In genomic region chr13:3891479-3892087, GRCm38 (mm10) we compare ENCODE assay signal across 9 mouse cellular contexts. TPM values are rescaled to one million over a fixed set of nuclear protein-coding genes. Genes with fewer than 3 reads are reported as not detected.
DNase-seq lines count a peak whose midpoint lies in the region; ATAC-seq and TF ChIP-seq lines count a peak whose summit lies in the region.
"Had no signal": no experiment of that assay in that cellular context is flagged by ENCODE, and none has a peak within 500 bp of the region (broad histone marks: within the 10 kb centered on the region; RNA-seq: fewer than 3 reads in every experiment).

No protein-coding gene starts in this region.

- no peak overlapping the region for H3K27ac ChIP-seq in midbrain, embryonic 11.5 days (ENCODE audit: low read depth, low read length)
- no peak overlapping the region for H3K27ac ChIP-seq in midbrain, embryonic 14.5 days (replicated peaks; ENCODE audit: low read depth, low read length)
- peak overlapping the region; percentile 51 for H3K27ac ChIP-seq in kidney, postnatal 0 days
- no peak overlapping the region for H3K27ac ChIP-seq in stomach, embryonic 14.5 days (ENCODE audit: low read length)

- TF ChIP-seq CTCF in kidney, postnatal 0 days (IDR thresholded peaks at IDR 0.05; ENCODE audit: low read depth) = no peak

- H3K4me1 ChIP-seq in midbrain, embryonic 11.5 days (ENCODE audit: control insufficient read depth, insufficient read depth, low read length) = peaks cover 11% of the 10 kb centered on the region
- no peaks in the 10 kb centered on the region for H3K4me1 ChIP-seq in midbrain, embryonic 14.5 days (ENCODE audit: control insufficient read depth, insufficient read depth, low read length)
- H3K4me1 ChIP-seq in kidney, postnatal 0 days (replicated peaks; ENCODE audit: insufficient read depth, low read length) = no peaks in the 10 kb centered on the region; the same call in 1 of the 2 replicates
- H3K4me1 ChIP-seq in stomach, embryonic 14.5 days (ENCODE audit: control insufficient read depth, insufficient read depth, low read length) = 0 out of 2 replicates have a peak, but pooled peaks cover 3% of the 10 kb centered on the region

- H3K9me3 ChIP-seq in midbrain, embryonic 11.5 days (ENCODE audit: control insufficient read depth, low read length) = no peaks in the 10 kb centered on the region
- no peaks in the 10 kb centered on the region for H3K9me3 ChIP-seq in midbrain, embryonic 14.5 days (ENCODE audit: control insufficient read depth, low read length)
- H3K9me3 ChIP-seq in kidney, postnatal 0 days (replicated peaks; ENCODE audit: low read length) = no peaks in the 10 kb centered on the region
- H3K9me3 ChIP-seq in stomach, embryonic 14.5 days (ENCODE audit: control insufficient read depth, low read depth, low read length) = no peaks in the 10 kb centered on the region

- 62% methylated on average over 8 of the region's 8 CpGs for WGBS in midbrain, embryonic 11.5 days
- WGBS in midbrain, embryonic 14.5 days = 71% methylated on average over 8 of the region's 8 CpGs
- 31% methylated on average over 8 of the region's 8 CpGs for WGBS in kidney, postnatal 0 days
- WGBS in stomach, embryonic 14.5 days = 23% methylated on average over 8 of the region's 8 CpGs

- H3K4me3 ChIP-seq in midbrain, embryonic 11.5 days (ENCODE audit: low read depth, low read length) = peak overlapping the region; percentile 2; the same call in 1 of the 2 replicates
- H3K4me3 ChIP-seq in midbrain, embryonic 14.5 days (replicated peaks; ENCODE audit: low read depth, low read length) = no peak overlapping the region
- peak overlapping the region; percentile 44 for H3K4me3 ChIP-seq in kidney, postnatal 0 days (replicated peaks; ENCODE audit: low read depth, low read length)
- H3K4me3 ChIP-seq in stomach, embryonic 14.5 days (ENCODE audit: low read depth, low read length) = peak overlapping the region; percentile 60

- no peak for ATAC-seq in midbrain, embryonic 11.5 days (ENCODE audit: low FRiP score)
- no peak for ATAC-seq in midbrain, embryonic 14.5 days (ENCODE audit: low FRiP score, low TSS enrichment)
- ATAC-seq in kidney, postnatal 0 days (replicated peaks; ENCODE audit: low FRiP score, low read depth) = peak; percentile 43
- no peak for ATAC-seq in stomach, embryonic 14.5 days (ENCODE audit: insufficient number of reproducible peaks, insufficient read depth, low FRiP score, low read depth)

- peaks cover 4% of the 10 kb centered on the region; the same call in 1 of the 2 replicates for H3K36me3 ChIP-seq in midbrain, embryonic 11.5 days (ENCODE audit: control insufficient read depth, insufficient read depth, low read length)
- H3K36me3 ChIP-seq in midbrain, embryonic 14.5 days (ENCODE audit: control insufficient read depth, insufficient read depth, low read length) = peaks cover 16% of the 10 kb centered on the region
- peaks cover 19% of the 10 kb centered on the region for H3K36me3 ChIP-seq in kidney, postnatal 0 days (ENCODE audit: insufficient read depth, low read length)
- peaks cover 21% of the 10 kb centered on the region for H3K36me3 ChIP-seq in stomach, embryonic 14.5 days (ENCODE audit: control insufficient read depth, insufficient read depth, low read length)

- H3K4me2 ChIP-seq in midbrain, embryonic 11.5 days = no peak overlapping the region; the same call in 1 of the 2 replicates
- no peak overlapping the region for H3K4me2 ChIP-seq in midbrain, embryonic 14.5 days (ENCODE audit: low read length)
- peak overlapping the region; percentile 54 for H3K4me2 ChIP-seq in kidney, postnatal 0 days (ENCODE audit: low read length)
- peak overlapping the region; percentile 52 for H3K4me2 ChIP-seq in stomach, embryonic 14.5 days (replicated peaks; ENCODE audit: low read depth, low read length)

- peak; percentile 41 for DNase-seq in adrenal gland, adult 2 months
- no peak for DNase-seq in adrenal gland, postnatal 10 days
- DNase-seq in midbrain, embryonic 11.5 days (ENCODE audit: low spot score, missing footprints) = no peak
- DNase-seq in midbrain, embryonic 14.5 days = no peak
- DNase-seq in kidney, postnatal 0 days (ENCODE audit: low spot score) = peak; percentile 39
- no peak for DNase-seq in ovary, postnatal 36 days (ENCODE audit: low spot score)
- no peak for DNase-seq in cerebellum, postnatal 25 days

- H3K9ac ChIP-seq in midbrain, embryonic 11.5 days (ENCODE audit: low read length) = no peak overlapping the region
- no peak overlapping the region for H3K9ac ChIP-seq in midbrain, embryonic 14.5 days (replicated peaks; ENCODE audit: low read length)
- H3K9ac ChIP-seq in kidney, postnatal 0 days (ENCODE audit: low read depth, low read length) = peak overlapping the region; percentile 63; the same call in 1 of the 2 replicates
- peak overlapping the region; percentile 47; the same call in 1 of the 2 replicates for H3K9ac ChIP-seq in stomach, embryonic 14.5 days (replicated peaks; ENCODE audit: low read depth, low read length)

- H3K27me3 ChIP-seq in midbrain, embryonic 11.5 days (ENCODE audit: control insufficient read depth, insufficient read depth, low read length) = no peaks in the 10 kb centered on the region
- H3K27me3 ChIP-seq in midbrain, embryonic 14.5 days (ENCODE audit: control insufficient read depth, insufficient read depth, low read length) = no peaks in the 10 kb centered on the region
- H3K27me3 ChIP-seq in kidney, postnatal 0 days (ENCODE audit: insufficient read depth, low read length) = no peaks in the 10 kb centered on the region
- no peaks in the 10 kb centered on the region for H3K27me3 ChIP-seq in stomach, embryonic 14.5 days (ENCODE audit: control insufficient read depth, insufficient read depth, low read length)

RNA-seq across cellular contexts. Expression of gene Net1, which starts 26.4 kb away (rescaled TPM):
- 100 to 1,000 TPM; 184 to 198 TPM for total RNA-seq in adrenal gland, adult 2 months (2021)
- 9.7 and 15.9 TPM in 2 replicates for polyA plus RNA-seq in adrenal gland, adult 2 months (2012; rRNA removed)
- 10 to 100 TPM; 56.1 to 98.2 TPM for total RNA-seq in adrenal gland, postnatal 10 days (2021)
- 31.0 TPM in 2 replicates for polyA plus RNA-seq in midbrain, embryonic 11.5 days (2014; fragmentation: Nextera tagmentation; extraction: Ambion mirVana)
- polyA plus RNA-seq in midbrain, embryonic 14.5 days (2014; fragmentation: Nextera tagmentation; extraction: Ambion mirVana) = 5.0 and 8.5 TPM in 2 replicates
- 46.0 and 52.4 TPM in 2 replicates for polyA plus RNA-seq in kidney, postnatal 0 days (2015; fragmentation: Nextera tagmentation; extraction: Ambion mirVana)
- polyA plus RNA-seq in stomach, embryonic 14.5 days (2014; fragmentation: Nextera tagmentation; extraction: Ambion mirVana) = 70.9 and 75.8 TPM in 2 replicates

RNA-seq across cellular contexts. Expression of gene Tubal3, which starts 26.5 kb away (rescaled TPM):
- total RNA-seq in adrenal gland, adult 2 months (2021) = not detected
- polyA plus RNA-seq in adrenal gland, adult 2 months (2012; rRNA removed) = not detected in 2 replicates
- not detected for total RNA-seq in adrenal gland, postnatal 10 days (2021)
- polyA plus RNA-seq in midbrain, embryonic 11.5 days (2014; fragmentation: Nextera tagmentation; extraction: Ambion mirVana) = 0.07 TPM in 1 of 2 replicates, not detected in the other
- not detected in 2 replicates for polyA plus RNA-seq in midbrain, embryonic 14.5 days (2014; fragmentation: Nextera tagmentation; extraction: Ambion mirVana)
- polyA plus RNA-seq in kidney, postnatal 0 days (2015; fragmentation: Nextera tagmentation; extraction: Ambion mirVana) = not detected in 2 replicates
- polyA plus RNA-seq in stomach, embryonic 14.5 days (2014; fragmentation: Nextera tagmentation; extraction: Ambion mirVana) = 0.10 and 0.14 TPM in 2 replicates
- total RNA-seq: left cerebral cortex, postnatal 14 days had no signal

RNA-seq across cellular contexts. Expression of gene Calm5, which starts 37.6 kb away (rescaled TPM):
- total RNA-seq in adrenal gland, adult 2 months (2021) = not detected
- polyA plus RNA-seq in adrenal gland, adult 2 months (2012; rRNA removed) = not detected in 2 replicates
- not detected for total RNA-seq in adrenal gland, postnatal 10 days (2021)
- not detected in 2 replicates for polyA plus RNA-seq in midbrain, embryonic 11.5 days (2014; fragmentation: Nextera tagmentation; extraction: Ambion mirVana)
- not detected in 2 replicates for polyA plus RNA-seq in midbrain, embryonic 14.5 days (2014; fragmentation: Nextera tagmentation; extraction: Ambion mirVana)
- polyA plus RNA-seq in kidney, postnatal 0 days (2015; fragmentation: Nextera tagmentation; extraction: Ambion mirVana) = not detected in 2 replicates
- polyA plus RNA-seq in stomach, embryonic 14.5 days (2014; fragmentation: Nextera tagmentation; extraction: Ambion mirVana) = 0.71 TPM in 1 of 2 replicates, not detected in the other
- total RNA-seq: left cerebral cortex, postnatal 14 days had no signal

RNA-seq across cellular contexts. Expression of gene Ucn3, which starts 53.6 kb away (rescaled TPM):
- total RNA-seq in adrenal gland, adult 2 months (2021) = not detected
- polyA plus RNA-seq in adrenal gland, adult 2 months (2012; rRNA removed) = not detected in 2 replicates
- not detected for total RNA-seq in adrenal gland, postnatal 10 days (2021)
- not detected in 2 replicates for polyA plus RNA-seq in midbrain, embryonic 11.5 days (2014; fragmentation: Nextera tagmentation; extraction: Ambion mirVana)
- 0.15 TPM in 1 of 2 replicates, not detected in the other for polyA plus RNA-seq in midbrain, embryonic 14.5 days (2014; fragmentation: Nextera tagmentation; extraction: Ambion mirVana)
- polyA plus RNA-seq in kidney, postnatal 0 days (2015; fragmentation: Nextera tagmentation; extraction: Ambion mirVana) = not detected in 2 replicates
- polyA plus RNA-seq in stomach, embryonic 14.5 days (2014; fragmentation: Nextera tagmentation; extraction: Ambion mirVana) = 0.16 TPM in 1 of 2 replicates, not detected in the other
- total RNA-seq: left cerebral cortex, postnatal 14 days had no signal

RNA-seq across cellular contexts. Expression of gene Calm4, which starts 54.0 kb away (rescaled TPM):
- total RNA-seq in adrenal gland, adult 2 months (2021) = not detected
- polyA plus RNA-seq in adrenal gland, adult 2 months (2012; rRNA removed) = not detected in 2 replicates
- total RNA-seq in adrenal gland, postnatal 10 days (2021) = not detected
- polyA plus RNA-seq in midbrain, embryonic 11.5 days (2014; fragmentation: Nextera tagmentation; extraction: Ambion mirVana) = not detected in 2 replicates
- not detected in 2 replicates for polyA plus RNA-seq in midbrain, embryonic 14.5 days (2014; fragmentation: Nextera tagmentation; extraction: Ambion mirVana)
- not detected in 2 replicates for polyA plus RNA-seq in kidney, postnatal 0 days (2015; fragmentation: Nextera tagmentation; extraction: Ambion mirVana)
- polyA plus RNA-seq in stomach, embryonic 14.5 days (2014; fragmentation: Nextera tagmentation; extraction: Ambion mirVana) = not detected in 2 replicates
- total RNA-seq: left cerebral cortex, postnatal 14 days had no signal

Comparison
In these comparisons a context has a peak if more than half of its experiments do, and no peak if none do; other contexts are left out.
1. DNase-seq: peak in adrenal gland, adult 2 months (single experiment) and kidney, postnatal 0 days (single experiment); none in adrenal gland, postnatal 10 days (single experiment), midbrain, embryonic 11.5 days (single experiment), midbrain, embryonic 14.5 days (single experiment), ovary, postnatal 36 days (single experiment) and cerebellum, postnatal 25 days (0 of 2).
2. H3K4me2 ChIP-seq: peak in kidney, postnatal 0 days (single experiment) and stomach, embryonic 14.5 days (single experiment); none in midbrain, embryonic 11.5 days (single experiment) and midbrain, embryonic 14.5 days (single experiment).
3. H3K9ac ChIP-seq: peak in kidney, postnatal 0 days (single experiment) and stomach, embryonic 14.5 days (single experiment); none in midbrain, embryonic 11.5 days (single experiment) and midbrain, embryonic 14.5 days (single experiment).